Mouse (Mus musculus) heart, embryonic 16.5 days (tissue): Measurements from ENCODE around the gene Tmem117. TPM values are rescaled to one million over a fixed set of nuclear protein-coding genes. Genes with fewer than 3 reads are reported as not detected.

ENCODE experiments used
- ATAC-seq: fragments of 200-750 bp; cut with Nextera tagmentation; replicated peaks from 2 replicates; pipeline ENCODE4 v1.8.0; 2017; ENCODE audit warnings: moderate number of reproducible peaks; ENCODE audit not compliant: insufficient read depth, low FRiP score; ENCODE audit errors: extremely low read depth
- H3K27ac ChIP-seq: fragments of 300-500 bp; sonication (generic); 2 replicates; pipeline ENCODE4 v1.5.1; 2014; ENCODE audit warnings: mild to moderate bottlenecking, low read length, control low read depth, moderate library complexity
- H3K27me3 ChIP-seq: fragments of 300-500 bp; sonication (generic); 2 replicates; pipeline ENCODE4 v1.6.1; 2014; ENCODE audit warnings: low read length, mixed read lengths; ENCODE audit not compliant: control insufficient read depth, insufficient read depth
- H3K36me3 ChIP-seq: fragments of 300-500 bp; sonication (generic); 2 replicates; pipeline ENCODE4 v1.6.1; 2014; ENCODE audit not compliant: control insufficient read depth, insufficient read depth
- H3K4me1 ChIP-seq: fragments of 300-500 bp; sonication (generic); 2 replicates; pipeline ENCODE4 v1.6.1; 2014; ENCODE audit warnings: low read length, mixed read lengths; ENCODE audit not compliant: control insufficient read depth, insufficient read depth
- H3K4me2 ChIP-seq: fragments of 300-500 bp; sonication (generic); 2 replicates; pipeline ENCODE4 v1.6.1; 2014; ENCODE audit warnings: low read depth, mild to moderate bottlenecking, control low read depth, low read length
- H3K4me3 ChIP-seq: fragments of 300-500 bp; sonication (generic); 2 replicates; pipeline ENCODE4 v1.5.1; 2014; ENCODE audit warnings: mild to moderate bottlenecking, control low read depth, low read length
- H3K9ac ChIP-seq: fragments of 300-500 bp; sonication (generic); 2 replicates; pipeline ENCODE4 v1.6.1; 2014; ENCODE audit warnings: low read length, control low read depth
- H3K9me3 ChIP-seq: fragments of 300-500 bp; sonication (generic); replicated peaks from 2 replicates; pipeline ENCODE4 v1.6.1; 2016; ENCODE audit warnings: low read length; ENCODE audit not compliant: control insufficient read depth
- WGBS: fragments of 180-500 bp; shearing (Covaris S2); extraction: QIAGEN DNeasy Blood & Tissue Kit; methylation state at CpG from one replicate; pipeline ENCODE4 v1.1.7; 2014; 5-methylcytosine and 5-hydroxymethylcytosine counted together
- polyA plus RNA-seq: library from polyadenylated mRNA; unstranded; fragments of >200 nt; fragmentation: Nextera tagmentation; extraction: Ambion mirVana; gene quantifications from 2 replicates; pipeline ENCODE4 v1.2.1, GENCODE M21; 2015

The Tmem117 gene
- polyA plus RNA-seq, 1 experiment from 2014 or later, result 2.6 TPM

GRCm38 (mm10) chr15:94681135-94681534, 52.1 kb downstream of the Tmem117 start:
- Histone ChIP-seq H3K27me3 (no peaks in the 10 kb centered on the region), H3K36me3 (no peaks in the 10 kb centered on the region), H3K4me2 (no peak overlapping the region), H3K9me3 (no peaks in the 10 kb centered on the region), H3K9ac (no peak overlapping the region), H3K4me1 (no peaks in the 10 kb centered on the region), H3K4me3 (no peak overlapping the region), H3K27ac (no peak overlapping the region)
- 41% methylated on average over 3 of the region's 3 CpGs for WGBS
- ATAC-seq, result no peak

- no peaks in the 10 kb centered on the region for H3K9me3 ChIP-seq
- H3K4me3 ChIP-seq, result no peak overlapping the region
- no peak overlapping the region for H3K4me2 ChIP-seq
- H3K36me3 ChIP-seq, result no peaks in the 10 kb centered on the region
- WGBS, result 69% methylated on average over 7 of the region's 7 CpGs
- H3K9ac ChIP-seq, result no peak overlapping the region
- no peak for ATAC-seq
- H3K27me3 ChIP-seq, result no peaks in the 10 kb centered on the region
- H3K4me1 ChIP-seq, result no peaks in the 10 kb centered on the region
- no peak overlapping the region for H3K27ac ChIP-seq
Measured at GRCm38 (mm10) chr15:94684269-94684668, 55.2 kb downstream of the Tmem117 start.

- Histone ChIP-seq H3K4me1 (no peaks in the 10 kb centered on the region), H3K27ac (no peak overlapping the region), H3K4me3 (no peak overlapping the region), H3K27me3 (no peaks in the 10 kb centered on the region), H3K36me3 (no peaks in the 10 kb centered on the region), H3K9me3 (no peaks in the 10 kb centered on the region), H3K4me2 (no peak overlapping the region), H3K9ac (no peak overlapping the region)
- 88% methylated on average over 7 of the region's 7 CpGs for WGBS
- ATAC-seq, result no peak
Measured at GRCm38 (mm10) chr15:94687176-94687575, 58.1 kb downstream of the Tmem117 start.

GRCm38 (mm10) chr15:94687629-94688028, 58.6 kb downstream of the Tmem117 start:
- no peak for ATAC-seq
- H3K27ac ChIP-seq, result no peak overlapping the region
- no peaks in the 10 kb centered on the region for H3K4me1 ChIP-seq
- no peak overlapping the region for H3K4me2 ChIP-seq
- no peak overlapping the region for H3K9ac ChIP-seq
- 54% methylated on average over 3 of the region's 3 CpGs for WGBS
- H3K9me3 ChIP-seq, result no peaks in the 10 kb centered on the region
- H3K27me3 ChIP-seq, result no peaks in the 10 kb centered on the region
- no peak overlapping the region for H3K4me3 ChIP-seq
- no peaks in the 10 kb centered on the region for H3K36me3 ChIP-seq

- Histone ChIP-seq H3K27me3 (no peaks in the 10 kb centered on the region), H3K27ac (no peak overlapping the region), H3K9ac (no peak overlapping the region), H3K4me1 (no peaks in the 10 kb centered on the region), H3K4me3 (no peak overlapping the region), H3K9me3 (no peaks in the 10 kb centered on the region), H3K36me3 (no peaks in the 10 kb centered on the region), H3K4me2 (no peak overlapping the region)
- WGBS, result 73% methylated on average over 5 of the region's 5 CpGs
- no peak for ATAC-seq
Measured at GRCm38 (mm10) chr15:94689195-94689883, 60.3 kb downstream of the Tmem117 start.

- H3K9me3 ChIP-seq, result no peaks in the 10 kb centered on the region
- no peaks in the 10 kb centered on the region for H3K36me3 ChIP-seq
- no peak overlapping the region for H3K27ac ChIP-seq
- H3K4me1 ChIP-seq, result no peaks in the 10 kb centered on the region
- ATAC-seq, result no peak
- no peaks in the 10 kb centered on the region for H3K27me3 ChIP-seq
- H3K4me2 ChIP-seq, result no peak overlapping the region
- 61% methylated on average over 6 of the region's 6 CpGs for WGBS
- H3K9ac ChIP-seq, result no peak overlapping the region
- no peak overlapping the region for H3K4me3 ChIP-seq
Measured at GRCm38 (mm10) chr15:94689884-94690231, 60.8 kb downstream of the Tmem117 start.

GRCm38 (mm10) chr15:94722759-94723158, 93.7 kb downstream of the Tmem117 start:
- Histone ChIP-seq H3K4me3 (no peak overlapping the region), H3K27ac (no peak overlapping the region), H3K4me2 (no peak overlapping the region), H3K9ac (no peak overlapping the region), H3K4me1 (no peaks in the 10 kb centered on the region), H3K9me3 (no peaks in the 10 kb centered on the region), H3K27me3 (no peaks in the 10 kb centered on the region), H3K36me3 (no peaks in the 10 kb centered on the region)
- WGBS, result 27% methylated on average over 5 of the region's 5 CpGs
- no peak for ATAC-seq

GRCm38 (mm10) chr15:94732104-94732503, 103.1 kb downstream of the Tmem117 start:
- H3K9me3 ChIP-seq, result no peaks in the 10 kb centered on the region
- no peak overlapping the region for H3K4me2 ChIP-seq
- no peak overlapping the region for H3K4me3 ChIP-seq
- no peak for ATAC-seq
- H3K27ac ChIP-seq, result no peak overlapping the region
- no peaks in the 10 kb centered on the region for H3K36me3 ChIP-seq
- WGBS, result 79% methylated on average over 4 of the region's 4 CpGs
- no peaks in the 10 kb centered on the region for H3K4me1 ChIP-seq
- no peak overlapping the region for H3K9ac ChIP-seq
- H3K27me3 ChIP-seq, result no peaks in the 10 kb centered on the region

GRCm38 (mm10) chr15:94769227-94769626, 140.2 kb downstream of the Tmem117 start:
- Histone ChIP-seq H3K9ac (no peak overlapping the region), H3K27ac (no peak overlapping the region), H3K36me3 (no peaks in the 10 kb centered on the region), H3K4me1 (no peaks in the 10 kb centered on the region), H3K9me3 (no peaks in the 10 kb centered on the region), H3K27me3 (no peaks in the 10 kb centered on the region), H3K4me3 (no peak overlapping the region), H3K4me2 (no peak overlapping the region)
- 29% methylated on average over 4 of the region's 4 CpGs for WGBS
- peak; percentile 41; the same call in 1 of the 2 replicates for ATAC-seq
